Mouse (Mus musculus) kidney, embryonic 14.5 days (tissue): ENCODE results near the gene Top1. TPM values are rescaled to one million over a fixed set of nuclear protein-coding genes. Genes with fewer than 3 reads are reported as not detected.

ENCODE experiments used
- ATAC-seq: fragments of 200-750 bp; cut with Nextera tagmentation; 2 replicates; pipeline ENCODE4 v1.8.0; 2017; ENCODE audit warnings: moderate number of reproducible peaks, mild to moderate bottlenecking, moderate TSS enrichment, moderate library complexity; ENCODE audit not compliant: low FRiP score, low TSS enrichment
- H3K27ac ChIP-seq: fragments of 300-500 bp; sonication (generic); 2 replicates; pipeline ENCODE4 v1.5.1; 2014; ENCODE audit warnings: low read depth, mild to moderate bottlenecking, low read length, moderate library complexity, mixed read lengths
- H3K27me3 ChIP-seq: fragments of 300-500 bp; sonication (generic); 2 replicates; pipeline ENCODE4 v1.6.1; 2014; ENCODE audit warnings: mild to moderate bottlenecking, low read length; ENCODE audit not compliant: control insufficient read depth, insufficient read depth
- H3K36me3 ChIP-seq: fragments of 300-500 bp; sonication (generic); 2 replicates; pipeline ENCODE4 v1.6.1; 2014; ENCODE audit warnings: low read length, mixed read lengths; ENCODE audit not compliant: control insufficient read depth, insufficient read depth
- H3K4me1 ChIP-seq: fragments of 300-500 bp; sonication (generic); 2 replicates; pipeline ENCODE4 v1.6.1; 2014; ENCODE audit warnings: low read length, mixed read lengths; ENCODE audit not compliant: control insufficient read depth, insufficient read depth
- H3K4me2 ChIP-seq: fragments of 300-500 bp; sonication (generic); replicated peaks from 2 replicates; pipeline ENCODE4 v1.6.1; 2014; ENCODE audit warnings: low read depth, mild to moderate bottlenecking, low read length
- H3K4me3 ChIP-seq: fragments of 300-500 bp; sonication (generic); 2 replicates; pipeline ENCODE4 v1.5.1; 2014; ENCODE audit warnings: mild to moderate bottlenecking, low read length
- H3K9ac ChIP-seq: fragments of 300-500 bp; sonication (generic); 2 replicates; pipeline ENCODE4 v1.6.1; 2014; ENCODE audit warnings: low read depth, mild to moderate bottlenecking, low read length, moderate library complexity
- H3K9me3 ChIP-seq: fragments of 300-500 bp; sonication (generic); 2 replicates; pipeline ENCODE4 v1.6.1; 2016; ENCODE audit warnings: low read length; ENCODE audit not compliant: control insufficient read depth
- WGBS: fragments of 180-500 bp; shearing (Covaris S2); extraction: QIAGEN DNeasy Blood & Tissue Kit; methylation state at CpG from one replicate; pipeline ENCODE4 v1.1.7; 2014; 5-methylcytosine and 5-hydroxymethylcytosine counted together
- polyA plus RNA-seq: library from polyadenylated mRNA; unstranded; fragments of >200 nt; fragmentation: Nextera tagmentation; extraction: Ambion mirVana; gene quantifications from 2 replicates; pipeline ENCODE4 v1.2.1, GENCODE M21; 2014

The Top1 gene
- polyA plus RNA-seq, 1 experiment from 2014 or later: 108 TPM

GRCm38 (mm10) chr2:160648097-160648496 is 2.4 kb downstream of the Top1 start:
- H3K9ac ChIP-seq: peak overlapping the region; percentile 100; the same call in 1 of the 2 replicates
- no peak overlapping the region for H3K27ac ChIP-seq
- H3K4me2 ChIP-seq: peak overlapping the region; percentile 63
- H3K27me3 ChIP-seq: no peaks in the 10 kb centered on the region
- peaks cover 10% of the 10 kb centered on the region; the same call in 1 of the 2 replicates for H3K36me3 ChIP-seq
- H3K4me3 ChIP-seq: peak overlapping the region; percentile 99
- H3K9me3 ChIP-seq: no peaks in the 10 kb centered on the region
- 35% methylated on average over 2 of the region's 2 CpGs for WGBS
- peaks cover 17% of the 10 kb centered on the region; the same call in 1 of the 2 replicates for H3K4me1 ChIP-seq
- ATAC-seq: no peak

DNA sequence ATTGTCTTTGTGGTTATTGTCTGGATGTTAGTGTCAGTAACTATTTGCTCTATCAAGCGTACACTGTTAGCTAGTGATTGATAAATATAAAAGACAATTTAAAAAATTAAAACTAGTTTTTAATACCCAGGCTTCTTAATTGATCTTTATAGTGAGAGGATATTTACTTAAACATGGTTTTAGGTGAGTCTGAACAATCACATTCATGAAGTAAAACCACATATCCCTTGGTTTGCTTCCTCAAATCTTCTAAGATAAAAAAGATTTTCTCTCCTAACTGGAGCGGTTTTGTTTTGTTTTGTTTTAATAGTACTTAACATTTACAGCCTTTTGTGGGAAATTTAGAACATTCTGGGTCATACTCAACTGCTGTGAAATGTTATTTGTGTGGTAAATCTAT is 3.4 kb downstream of the Top1 start:
- ATAC-seq: no peak
- Histone ChIP-seq H3K27me3 (no peaks in the 10 kb centered on the region), H3K36me3 (peaks cover 16% of the 10 kb centered on the region), H3K9ac (no peak overlapping the region; the same call in 1 of the 2 replicates), H3K9me3 (no peaks in the 10 kb centered on the region), H3K4me3 (peak overlapping the region; percentile 99), H3K4me2 (peak overlapping the region; percentile 63), H3K4me1 (peaks cover 17% of the 10 kb centered on the region; the same call in 1 of the 2 replicates), H3K27ac (no peak overlapping the region)
- 68% methylated on average over 2 of the region's 2 CpGs for WGBS

DNA sequence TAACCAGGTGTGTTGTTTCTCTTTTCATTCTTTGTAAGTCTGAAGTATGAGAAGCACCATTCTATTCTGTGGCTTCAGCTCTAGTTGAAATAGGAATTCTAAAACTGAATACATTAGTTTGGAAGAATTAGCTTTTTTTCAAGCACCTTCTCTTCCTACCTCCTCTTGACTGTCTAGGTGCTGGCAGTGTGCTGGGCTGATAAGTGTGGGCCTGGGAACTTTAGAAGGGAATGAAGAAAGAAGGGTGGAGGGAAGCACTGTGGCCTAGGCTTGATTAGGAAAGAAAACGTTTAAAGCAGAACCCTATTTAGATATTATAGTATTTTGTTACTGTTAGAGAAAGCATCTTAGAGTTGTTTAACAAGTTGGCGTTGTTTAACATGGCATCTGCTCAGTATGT is 5.5 kb downstream of the Top1 start:
- no peaks in the 10 kb centered on the region for H3K9me3 ChIP-seq
- WGBS: 72% methylated on average over 2 of the region's 2 CpGs
- peaks cover 33% of the 10 kb centered on the region for H3K36me3 ChIP-seq
- peaks cover 17% of the 10 kb centered on the region; the same call in 1 of the 2 replicates for H3K4me1 ChIP-seq
- no peak overlapping the region for H3K4me2 ChIP-seq
- no peaks in the 10 kb centered on the region for H3K27me3 ChIP-seq
- H3K4me3 ChIP-seq: no peak overlapping the region
- ATAC-seq: no peak
- H3K9ac ChIP-seq: no peak overlapping the region
- no peak overlapping the region for H3K27ac ChIP-seq

DNA sequence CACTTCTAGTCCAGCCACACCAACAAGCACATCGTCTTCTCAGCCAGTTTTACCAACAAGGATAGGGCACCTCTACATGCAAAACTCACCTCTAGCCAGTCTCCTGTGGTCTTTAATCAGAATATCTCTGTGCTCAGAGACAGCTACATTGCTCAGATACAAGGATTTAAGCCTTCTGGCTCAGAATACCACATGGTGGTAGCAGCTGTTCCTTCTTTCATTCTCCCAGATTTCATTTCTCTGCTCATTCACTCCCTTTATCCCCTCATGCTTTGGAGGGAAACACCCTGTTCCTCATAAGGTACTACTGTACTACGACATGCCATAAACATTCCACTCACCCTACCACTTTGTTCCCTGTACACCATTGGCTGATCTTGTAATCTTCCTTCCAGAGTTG is 7.5 kb downstream of the Top1 start:
- no peak for ATAC-seq
- Histone ChIP-seq H3K9me3 (no peaks in the 10 kb centered on the region), H3K27ac (no peak overlapping the region), H3K4me2 (no peak overlapping the region), H3K27me3 (no peaks in the 10 kb centered on the region), H3K9ac (no peak overlapping the region), H3K36me3 (peaks cover 34% of the 10 kb centered on the region), H3K4me3 (no peak overlapping the region), H3K4me1 (peaks cover 11% of the 10 kb centered on the region; the same call in 1 of the 2 replicates)
- WGBS: 92% methylated on average over 2 of the region's 2 CpGs

- no peak overlapping the region for H3K9ac ChIP-seq
- no peak overlapping the region for H3K4me2 ChIP-seq
- H3K36me3 ChIP-seq: peaks cover 34% of the 10 kb centered on the region
- no peak overlapping the region for H3K4me3 ChIP-seq
- H3K9me3 ChIP-seq: no peaks in the 10 kb centered on the region
- WGBS: 100% methylated on average over 1 of the region's 1 CpGs
- H3K4me1 ChIP-seq: 0 out of 2 replicates have a peak, but pooled peaks cover 3% of the 10 kb centered on the region
- no peak overlapping the region for H3K27ac ChIP-seq
- H3K27me3 ChIP-seq: no peaks in the 10 kb centered on the region
- no peak for ATAC-seq
These were observed 9.9 kb downstream of the Top1 start for GRCm38 (mm10) chr2:160655561-160655960.

GRCm38 (mm10) chr2:160656234-160656633 is 10.5 kb downstream of the Top1 start:
- Histone ChIP-seq H3K36me3 (peaks cover 34% of the 10 kb centered on the region), H3K27me3 (no peaks in the 10 kb centered on the region), H3K9ac (no peak overlapping the region), H3K4me2 (no peak overlapping the region), H3K4me3 (no peak overlapping the region), H3K9me3 (no peaks in the 10 kb centered on the region), H3K27ac (no peak overlapping the region), H3K4me1 (0 out of 2 replicates have a peak, but pooled peaks cover under 1% of the 10 kb centered on the region)
- ATAC-seq: no peak
- WGBS: 83% methylated on average over 1 of the region's 1 CpGs

- WGBS: 96% methylated on average over 13 of the region's 13 CpGs
- Histone ChIP-seq H3K36me3 (peaks cover 29% of the 10 kb centered on the region), H3K4me1 (no peaks in the 10 kb centered on the region)
These were observed 12.2 kb downstream of the Top1 start for GRCm38 (mm10) chr2:160657801-160658442.

DNA sequence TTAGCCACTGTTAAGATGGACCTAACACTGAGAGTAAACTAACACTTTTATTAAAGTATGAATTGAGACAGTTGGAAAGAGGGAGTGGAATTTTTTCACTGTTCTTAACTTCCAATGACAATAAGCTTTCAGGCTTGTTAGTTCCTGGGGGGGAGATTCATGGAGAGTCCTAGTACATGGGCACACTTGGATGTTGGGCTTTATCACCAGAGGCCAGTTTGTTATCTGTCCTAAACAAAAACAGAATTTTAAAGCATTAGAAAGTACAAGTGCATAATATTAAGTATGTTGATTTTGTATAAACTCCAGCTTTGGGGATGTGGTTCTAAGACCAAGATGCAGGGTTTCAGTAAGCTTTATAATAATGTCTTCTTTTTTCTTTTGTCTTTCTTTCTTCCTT is 13.1 kb downstream of the Top1 start:
- no peaks in the 10 kb centered on the region for H3K9me3 ChIP-seq

More at GRCm38 (mm10) chr2:160657801-160658442, 12.2 kb downstream of the Top1 start:
- no peak for ATAC-seq
- Histone ChIP-seq H3K9ac (no peak overlapping the region), H3K4me3 (no peak overlapping the region), H3K4me2 (no peak overlapping the region), H3K9me3 (no peaks in the 10 kb centered on the region), H3K27me3 (no peaks in the 10 kb centered on the region), H3K27ac (no peak overlapping the region)

DNA sequence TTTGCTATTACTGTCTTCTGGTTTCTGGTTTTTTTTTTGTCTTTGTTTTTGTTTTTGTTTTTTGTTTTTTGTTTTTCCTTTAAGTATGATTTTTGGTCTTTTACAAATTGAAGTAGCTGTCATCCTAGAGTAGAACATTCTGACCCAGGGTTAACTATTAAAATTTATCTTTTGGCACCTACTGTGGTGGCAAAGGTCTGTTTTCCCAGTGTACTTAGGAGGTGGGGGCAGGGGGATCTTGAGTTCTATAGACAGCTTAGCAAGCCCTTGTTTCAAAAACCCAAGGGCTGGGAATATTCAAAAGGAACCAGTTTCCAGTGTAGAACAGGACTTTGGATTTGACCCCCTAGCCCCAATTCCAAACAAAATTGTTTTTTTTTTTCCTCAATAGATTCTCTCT is 18.7 kb downstream of the Top1 start:
- no peaks in the 10 kb centered on the region for H3K27me3 ChIP-seq
- ATAC-seq: no peak
- H3K4me3 ChIP-seq: no peak overlapping the region
- H3K27ac ChIP-seq: no peak overlapping the region
- no peak overlapping the region for H3K4me2 ChIP-seq
- peaks cover 3% of the 10 kb centered on the region; the same call in 1 of the 2 replicates for H3K36me3 ChIP-seq
- H3K9ac ChIP-seq: no peak overlapping the region
- H3K4me1 ChIP-seq: no peaks in the 10 kb centered on the region
- no peaks in the 10 kb centered on the region for H3K9me3 ChIP-seq

More for the DNA sequence above, 13.1 kb downstream of the Top1 start:
- no peaks in the 10 kb centered on the region for H3K27me3 ChIP-seq
- no peak overlapping the region for H3K9ac ChIP-seq
- H3K4me2 ChIP-seq: no peak overlapping the region
- no peak for ATAC-seq
- H3K4me3 ChIP-seq: no peak overlapping the region
- no peak overlapping the region for H3K27ac ChIP-seq
- H3K36me3 ChIP-seq: peaks cover 23% of the 10 kb centered on the region
- H3K4me1 ChIP-seq: no peaks in the 10 kb centered on the region
